Mouse (Mus musculus) erythroblast, embryonic 14.5 days (primary cell): Measurements from ENCODE around the gene Rwdd3.

Experiments
- GATA1 ChIP-seq: IDR thresholded peaks from 2 replicates; pipeline ENCODE4 v1.6.1; 2012; ENCODE audit warnings: low read length, inconsistent platforms, mixed read lengths
- TAL1 ChIP-seq: IDR thresholded peaks from 3 replicates; pipeline ENCODE4 v1.6.1; 2012; ENCODE audit warnings: low read length, inconsistent platforms, mixed read lengths

DNA sequence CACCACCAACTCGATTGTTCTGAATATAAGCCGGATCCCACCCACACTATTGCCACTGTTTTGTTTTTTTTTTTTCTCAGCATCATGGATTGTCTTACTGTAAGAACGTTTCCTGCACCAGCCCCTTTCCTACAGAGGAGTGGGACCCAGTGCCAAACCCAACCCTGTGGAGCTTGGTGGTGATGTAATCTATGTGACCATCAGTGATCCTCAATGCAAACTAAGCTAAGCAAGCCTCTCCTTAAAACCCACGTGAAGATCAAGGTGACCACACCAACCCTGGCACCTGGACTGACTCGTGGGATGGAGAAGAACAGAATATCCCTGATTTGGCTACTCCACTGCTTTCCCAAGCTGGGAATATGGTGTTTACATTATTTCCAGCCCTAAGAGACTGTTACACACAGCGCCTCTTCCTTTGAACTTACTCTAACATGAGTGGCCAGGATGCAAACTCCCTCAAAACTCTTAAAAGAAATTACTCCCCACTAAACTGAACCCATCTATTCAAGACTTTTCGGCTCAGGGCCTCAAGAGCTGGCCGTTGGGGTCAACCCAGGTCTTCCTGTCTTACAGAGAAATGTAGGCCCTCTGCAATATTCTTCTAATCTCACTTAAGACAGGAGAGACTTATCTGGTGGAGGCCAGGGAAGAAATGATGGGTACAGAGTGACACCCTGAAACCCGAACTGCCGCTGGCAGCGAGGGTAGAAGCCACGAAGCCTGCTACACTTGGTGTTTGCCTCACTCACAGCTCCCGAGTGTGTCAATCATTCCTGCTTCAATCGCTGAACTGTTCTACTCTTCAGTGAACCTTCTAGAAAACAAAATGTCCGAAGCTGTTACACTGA lies 2.2 kb downstream of the Rwdd3 start:
- TF ChIP-seq GATA1 = no peak
- no peak for TF ChIP-seq TAL1
